Mouse (Mus musculus): ENCODE measurements at regions not wholly inside any gene's neighbourhood (a gene's known extent, or its start where the extent isn't known, plus 50 kb on each side); places are given as distances from the start of the nearest gene placed in this dataset.
"Not testable (repeated sequence)": the region's sequence is repeated elsewhere in the genome, so short reads cannot be mapped to it uniquely, and the experiment has no call there.

DNA sequence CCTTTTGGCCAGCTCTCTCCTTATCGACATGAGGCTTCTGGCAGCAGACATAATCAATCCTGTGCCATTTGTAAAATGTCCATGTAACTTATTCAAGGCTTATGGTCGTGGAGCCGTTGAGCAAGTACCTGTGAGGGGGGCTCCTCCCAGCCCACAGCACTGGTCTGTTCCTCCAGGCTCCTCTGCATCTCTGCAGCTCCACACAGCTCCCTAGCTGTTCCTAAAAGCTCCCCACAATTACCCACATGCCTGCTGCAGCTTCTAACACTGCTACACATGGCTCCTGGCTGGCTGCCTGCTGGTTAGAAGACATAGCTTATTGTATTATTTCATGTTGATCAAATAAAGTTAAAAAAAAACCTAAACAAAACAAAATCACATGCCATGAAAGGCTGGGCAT, 77.9 kb downstream of the Tcp10c start:
- intact Hi-C loops (cut with DNase I); DNase-seq: not testable (repeated sequence)

- intact Hi-C loops (cut with DNase I): not testable (repeated sequence)
Observed at GRCm38 (mm10) chr17:13434146-13434545, 79.8 kb downstream of the Tcp10c start.

GRCm38 (mm10) chr17:13438790-13439189, 84.4 kb downstream of the Tcp10c start:
- DNase-seq; intact Hi-C loops (cut with DNase I): not testable (repeated sequence)

More at GRCm38 (mm10) chr17:13434146-13434545, 79.8 kb downstream of the Tcp10c start:
- not testable (repeated sequence) for DNase-seq

DNA sequence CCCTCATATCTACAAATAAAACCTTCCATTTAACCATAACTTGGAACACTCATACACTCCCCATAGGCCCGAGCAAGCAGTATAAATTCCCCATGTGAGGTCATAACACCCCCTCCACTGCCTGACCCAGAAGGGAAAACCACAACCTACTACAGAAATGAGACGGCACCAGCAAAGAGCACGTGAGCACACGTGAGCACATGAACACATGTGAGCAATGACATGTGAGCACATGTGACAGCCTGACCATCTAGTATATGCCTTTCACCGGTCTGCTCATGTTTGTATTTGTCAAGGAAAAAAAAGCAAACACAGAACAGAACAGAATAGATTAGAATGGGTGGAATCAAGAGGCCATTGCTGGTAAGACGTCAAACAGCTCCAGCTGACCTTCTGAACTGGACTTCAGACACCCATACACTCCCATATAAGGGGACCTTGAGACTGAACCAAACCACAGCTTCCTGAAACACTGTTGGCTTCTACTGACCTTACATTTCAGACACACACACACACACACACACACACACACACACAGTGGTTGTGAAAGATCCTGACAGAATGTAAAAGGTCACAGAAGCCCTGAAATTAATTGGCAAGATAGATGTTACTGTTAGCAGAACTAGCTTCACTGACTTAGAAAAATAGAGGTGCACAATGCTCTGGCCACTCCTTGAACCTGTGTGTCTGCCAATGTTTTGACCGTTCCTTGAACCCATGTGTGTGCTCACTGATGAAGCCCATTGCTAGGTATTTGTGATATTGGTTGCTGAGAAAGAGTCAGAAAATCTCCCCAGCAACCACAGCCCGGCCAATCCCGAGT, 86.5 kb downstream of the Tcp10c start:
- DNase-seq; intact Hi-C loops (cut with DNase I): not testable (repeated sequence)

GRCm38 (mm10) chr17:13442229-13442628, 87.9 kb downstream of the Tcp10c start:
- intact Hi-C loops (cut with DNase I); DNase-seq: not testable (repeated sequence)

DNA sequence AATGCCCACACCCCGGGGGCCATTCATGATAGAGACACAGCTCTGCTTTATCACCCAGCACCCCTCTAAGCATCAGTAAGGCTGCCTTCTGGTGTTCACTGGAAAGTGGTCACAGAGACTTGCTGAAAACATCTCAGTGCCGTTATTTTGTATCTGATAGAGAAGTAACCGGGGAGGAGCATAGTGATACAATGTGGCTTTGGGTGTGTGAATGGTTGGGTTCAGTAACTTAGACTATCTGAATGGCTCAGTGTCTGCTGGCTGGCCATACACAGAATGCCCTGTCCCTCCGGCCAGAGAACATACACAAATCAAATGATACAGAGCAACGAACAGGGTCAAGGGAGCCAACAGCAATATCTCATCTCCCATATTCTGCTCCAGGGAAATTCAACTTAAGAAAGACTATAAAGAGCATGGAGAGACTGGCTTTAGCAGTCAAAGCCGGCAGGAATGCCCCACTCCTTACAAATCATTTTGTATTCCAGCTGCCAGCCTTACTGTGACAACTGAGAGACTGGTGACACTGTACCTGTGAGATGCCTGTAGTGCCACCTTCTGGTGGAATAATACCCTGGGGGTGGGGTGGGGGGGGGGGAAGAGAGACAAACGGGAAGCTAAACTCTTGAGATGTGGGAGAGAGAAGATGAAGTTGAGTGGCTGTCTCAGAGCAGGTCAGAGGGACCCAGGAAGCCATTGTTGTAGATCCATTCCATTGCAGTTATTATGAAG, 102.7 kb downstream of the Tcp10c start:
- intact Hi-C loops (cut with DNase I); DNase-seq: not testable (repeated sequence)

GRCm38 (mm10) chr17:13457942-13458341, 103.6 kb downstream of the Tcp10c start:
- DNase-seq; intact Hi-C loops (cut with DNase I): not testable (repeated sequence)

GRCm38 (mm10) chr17:13458814-13459213, 104.4 kb downstream of the Tcp10c start:
- intact Hi-C loops (cut with DNase I); DNase-seq: not testable (repeated sequence)

GRCm38 (mm10) chr17:13462663-13463062, 108.3 kb downstream of the Tcp10c start:
- intact Hi-C loops (cut with DNase I); DNase-seq: not testable (repeated sequence)

DNA sequence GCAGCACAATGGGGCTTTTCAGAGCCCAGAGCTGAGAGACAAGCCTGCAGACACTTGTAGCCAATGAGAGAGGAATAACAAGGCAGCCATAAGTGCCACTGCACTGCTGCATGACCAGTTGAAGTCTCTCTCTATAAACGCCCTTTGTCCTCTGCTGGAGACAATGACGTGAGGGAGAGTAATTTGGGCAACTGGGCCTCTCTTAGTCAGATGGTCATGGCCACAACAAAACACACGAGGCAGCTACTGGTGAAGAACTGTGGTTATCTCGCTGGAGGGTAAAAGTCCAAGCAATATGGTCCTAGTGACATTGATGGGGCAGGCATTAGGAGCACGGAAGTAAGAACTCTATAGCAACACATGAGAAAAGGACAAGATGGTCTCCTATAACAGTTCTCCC, 111.5 kb downstream of the Tcp10c start:
- DNase-seq; intact Hi-C loops (cut with DNase I): not testable (repeated sequence)

DNA sequence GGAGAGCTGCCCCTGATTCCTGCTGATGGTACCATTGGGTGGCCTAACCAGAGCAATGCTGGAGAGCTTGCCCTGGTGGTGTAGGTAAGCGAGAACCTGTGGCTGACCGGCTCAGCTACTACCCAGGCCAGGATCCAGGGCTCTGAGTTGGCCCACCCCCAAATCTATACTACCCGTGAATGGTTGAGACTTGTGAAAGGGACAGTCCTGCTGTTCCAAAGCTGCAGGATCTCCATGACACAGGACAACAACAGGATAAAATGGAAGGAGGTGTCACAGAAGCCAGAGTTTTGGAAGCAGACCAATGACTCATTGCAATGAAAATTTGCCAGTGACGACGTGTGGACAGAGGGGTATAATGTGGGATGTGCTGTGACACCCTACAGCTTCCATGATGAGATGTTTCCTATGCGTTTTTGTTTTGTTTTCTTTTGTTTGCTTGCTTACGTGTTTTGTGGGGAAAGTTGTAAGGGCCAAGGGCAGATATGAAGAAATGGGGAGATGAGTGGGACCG, 115.6 kb downstream of the Tcp10c start:
- not testable (repeated sequence) for DNase-seq
- intact Hi-C loops (cut with DNase I): loop anchor here (5.0 kb wide), 4 partner anchors 52 to 297 kb away; no protein-coding TSS in a partner anchor

DNA sequence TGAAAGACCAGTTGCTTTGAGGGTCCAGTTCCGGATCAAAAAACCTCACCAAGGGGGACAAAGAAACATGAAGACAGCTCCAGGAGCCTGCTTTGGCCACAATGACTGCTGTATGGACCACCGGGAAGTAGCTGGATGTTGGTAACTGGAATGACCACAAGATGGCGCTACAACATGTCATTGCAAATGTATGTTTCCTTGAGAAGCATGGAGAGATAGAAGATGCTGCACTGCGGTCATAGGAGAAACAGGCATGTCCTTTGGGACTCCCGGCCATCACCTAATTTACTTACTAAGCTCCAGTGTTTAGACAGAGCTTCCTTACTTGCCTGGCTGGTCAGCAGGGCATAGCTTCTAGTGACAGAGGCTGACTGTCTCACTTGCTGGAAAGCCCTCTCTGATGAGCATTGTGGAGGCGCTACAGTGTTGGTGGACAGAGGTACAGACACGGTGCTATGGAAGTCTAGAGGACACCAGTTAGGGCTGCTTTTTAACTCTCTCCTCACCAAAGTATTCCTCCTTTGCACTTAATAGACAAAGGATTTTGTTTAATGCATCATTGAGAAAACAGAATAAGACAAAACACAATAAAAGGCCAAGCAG, 118.2 kb downstream of the Tcp10c start:
- DNase-seq: peak; percentile 79 to 88
- intact Hi-C loops (cut with DNase I): loop anchor here (1.0 to 5.0 kb wide), 5 partner anchors 50 to 358 kb away; no protein-coding TSS in a partner anchor

DNA sequence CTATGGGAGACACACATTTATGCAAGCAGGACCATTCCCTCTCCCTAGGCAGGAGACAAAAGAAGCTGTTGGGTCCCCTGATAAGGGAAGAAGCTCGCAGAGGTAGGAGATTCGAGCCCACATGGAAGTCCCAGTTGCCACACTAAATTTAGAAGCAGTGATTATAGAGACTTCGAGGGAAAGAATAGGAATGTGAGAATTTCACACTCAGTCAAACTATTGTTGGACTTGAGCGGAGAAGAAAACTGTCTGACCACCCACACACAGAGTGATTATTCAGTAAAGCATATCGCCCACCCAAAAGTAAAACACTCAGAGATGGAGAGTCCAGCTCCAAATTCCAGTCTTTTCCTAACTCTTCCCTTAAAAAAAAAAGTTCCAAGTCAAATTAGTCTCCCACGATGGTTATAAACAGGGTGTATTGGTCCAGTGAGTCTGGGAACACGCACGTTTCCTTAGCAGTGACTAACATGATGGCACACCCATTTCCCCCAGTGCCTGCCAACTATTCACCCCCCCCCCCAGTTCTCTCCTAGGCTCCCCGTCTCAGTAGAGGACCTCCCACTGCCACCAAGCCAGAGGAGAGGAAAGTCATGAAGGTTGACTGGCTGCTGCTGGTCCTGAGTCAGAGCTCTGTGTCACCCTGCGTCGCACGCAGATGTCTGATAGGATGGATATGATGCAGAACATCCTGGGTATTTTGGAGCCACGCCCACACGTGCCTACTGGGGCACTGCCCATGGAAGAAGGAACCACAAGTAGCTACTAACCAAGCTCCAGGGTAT, 120.1 kb downstream of the Tcp10c start:
- DNase-seq: peak in 1 of 2 experiments; percentile 28
- intact Hi-C loops (cut with DNase I): loop anchor here (5.0 kb wide), 4 partner anchors 48 to 293 kb away; no protein-coding TSS in a partner anchor

DNA sequence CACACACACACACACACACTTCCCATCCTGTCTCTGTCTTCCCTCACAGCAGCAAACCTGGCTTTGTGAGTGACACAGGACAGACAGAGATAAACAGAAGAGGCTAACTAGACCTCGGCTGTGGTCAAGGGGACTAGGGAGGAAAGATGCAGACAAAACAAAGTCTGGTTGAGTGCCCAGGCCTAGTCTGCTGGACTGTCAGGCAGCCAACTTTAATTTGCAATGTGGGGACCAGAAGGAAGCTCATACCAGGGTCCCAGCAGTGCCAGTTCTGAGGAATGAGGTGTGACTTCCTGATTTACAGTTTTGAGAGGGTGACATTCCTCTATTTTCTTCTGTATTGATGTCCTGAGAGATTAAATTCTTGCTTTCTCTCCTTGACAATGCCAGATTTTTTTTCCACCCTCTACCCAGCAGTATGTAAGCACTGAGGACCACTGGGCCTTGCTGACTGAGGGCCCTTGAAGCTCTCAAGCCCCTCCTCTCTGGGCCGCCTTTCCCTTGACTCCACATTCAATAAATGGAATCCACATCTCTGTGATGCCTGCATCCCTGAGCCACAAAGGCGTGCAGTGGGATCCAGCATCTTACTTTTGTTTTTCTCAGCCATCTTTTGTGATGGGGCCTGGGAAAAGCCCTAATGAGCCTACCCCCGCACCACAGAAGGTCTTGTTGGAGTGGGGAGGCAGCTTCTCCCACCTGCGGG, 124.6 kb downstream of the Tcp10c start:
- intact Hi-C loops (cut with DNase I): no loop called here
- DNase-seq: peak; percentile 64 to 65

DNA sequence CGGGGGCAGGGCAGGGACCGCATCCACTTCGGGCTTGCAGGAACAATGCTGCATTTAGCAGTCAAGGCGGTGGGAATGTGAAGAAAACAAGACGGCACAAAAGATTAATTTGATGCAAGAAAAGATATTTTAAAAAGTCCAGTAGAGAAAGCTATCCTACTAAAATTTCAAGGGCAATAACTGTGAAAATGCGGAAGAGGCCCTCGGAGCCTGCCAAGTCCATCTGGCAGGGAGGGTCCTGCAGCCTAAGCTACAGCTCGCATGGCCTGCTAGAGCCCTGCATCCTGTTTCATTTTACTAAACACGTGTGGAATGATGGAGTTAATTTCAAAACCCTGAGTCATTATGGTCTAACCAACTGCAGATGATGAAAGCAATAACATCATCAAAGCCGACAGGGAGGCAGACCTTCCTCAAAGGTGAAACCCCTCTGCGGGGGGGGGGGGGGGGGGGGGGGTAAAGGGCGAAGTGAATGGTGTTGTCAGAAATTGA, 125.2 kb downstream of the Tcp10c start:
- intact Hi-C loops (cut with DNase I): no loop called here

GRCm38 (mm10) chr17:13481445-13482085, 127.2 kb downstream of the Tcp10c start:
- no peak for DNase-seq
- intact Hi-C loops (cut with DNase I): no loop called here

More for the DNA sequence above, 125.2 kb downstream of the Tcp10c start:
- DNase-seq: no peak

DNA sequence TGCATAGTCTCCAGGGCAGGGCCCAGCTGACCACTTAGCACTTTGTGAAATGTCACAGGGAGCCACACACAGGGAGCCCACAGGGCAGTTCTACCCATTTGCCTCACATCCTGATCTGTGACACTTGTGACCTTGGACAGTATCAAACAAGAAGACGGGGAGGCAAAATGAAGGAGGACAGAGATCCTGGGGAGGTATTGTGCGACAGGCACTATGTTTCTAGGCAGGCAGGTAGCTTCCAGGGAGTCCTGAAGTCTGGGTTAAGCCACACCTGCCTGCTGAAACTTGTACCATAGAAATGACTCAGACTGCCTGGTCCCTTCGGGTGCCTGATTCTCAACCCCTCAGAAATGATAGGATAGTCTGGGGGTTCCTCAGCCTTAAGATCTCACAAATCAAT, 127.8 kb downstream of the Tcp10c start:
- no peak for DNase-seq
- intact Hi-C loops (cut with DNase I): no loop called here
